Mouse (Mus musculus) testis, postnatal 14 days (tissue): ENCODE data around the gene Ash1l.

Experiments
- DNase-seq: peaks from one replicate; pipeline ENCODE4 v3.0.0; 2021; ENCODE audit warnings: low spot score

The Ash1l gene

DNA sequence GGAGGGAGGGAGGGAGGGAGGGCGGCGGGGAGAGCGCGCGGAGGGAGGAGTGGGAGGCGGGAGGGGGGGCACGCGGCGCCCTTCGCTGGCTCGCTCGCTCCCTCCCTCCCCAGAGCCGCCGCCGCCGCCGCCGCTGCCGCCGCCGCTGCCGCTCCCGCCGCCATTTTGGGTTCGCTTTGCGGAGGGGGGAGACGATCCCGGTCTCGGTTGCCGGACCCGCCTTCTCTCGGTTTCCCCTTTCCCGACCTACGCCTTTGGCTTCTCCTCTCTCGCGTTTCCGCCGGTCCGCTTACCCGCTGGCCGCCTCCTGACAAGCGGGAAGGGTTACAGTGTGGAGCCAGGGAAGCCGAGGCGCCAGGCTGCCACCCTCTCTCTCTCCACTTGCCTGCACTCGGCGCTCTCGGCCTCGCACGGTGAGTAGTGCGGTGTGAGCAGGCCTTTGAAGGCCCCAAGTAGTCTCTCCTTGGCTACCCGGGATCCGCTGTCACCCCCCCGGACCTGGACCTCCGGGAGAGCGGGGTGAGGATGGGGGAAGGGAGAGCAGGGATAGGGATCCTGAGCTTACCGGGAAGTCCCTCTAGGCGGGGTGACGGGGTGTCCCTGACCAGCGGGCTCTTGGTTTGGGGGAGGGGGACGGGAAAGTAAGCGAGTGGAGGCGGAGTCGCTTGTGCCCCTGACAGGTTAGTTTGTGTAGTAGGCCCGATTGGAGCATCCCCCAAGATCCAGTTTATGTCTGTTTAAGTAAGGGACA is at the start of gene Ash1l, which contains the start of gene Dap3:
Ash1l (plus strand) TSS at position 47 of the 751 bp plus-strand sequence.
Dap3 (minus strand) TSS at position 606 of the 751 bp plus-strand sequence.
- peak; percentile 84 for DNase-seq

DNA sequence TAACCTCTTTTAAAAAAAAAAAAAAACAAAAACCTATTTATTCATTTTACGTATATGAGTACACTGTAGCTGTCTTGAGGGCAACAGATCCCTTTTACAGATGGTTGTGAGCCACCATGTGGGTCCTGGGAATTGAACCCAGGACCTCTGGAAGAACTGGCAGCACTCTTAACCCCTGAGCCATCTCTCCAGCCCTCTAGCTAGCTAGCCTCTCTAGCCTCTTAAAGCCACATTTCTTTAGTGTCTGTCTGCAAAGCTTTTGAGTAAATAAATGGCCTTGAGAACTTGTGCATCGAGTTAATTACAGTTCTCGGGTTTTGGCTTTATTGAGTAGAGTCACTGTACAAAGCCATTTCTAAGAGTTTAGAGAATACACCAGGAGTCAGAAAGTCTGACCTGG is 45.6 kb upstream of the Ash1l start:
- DNase-seq: no peak

DNA sequence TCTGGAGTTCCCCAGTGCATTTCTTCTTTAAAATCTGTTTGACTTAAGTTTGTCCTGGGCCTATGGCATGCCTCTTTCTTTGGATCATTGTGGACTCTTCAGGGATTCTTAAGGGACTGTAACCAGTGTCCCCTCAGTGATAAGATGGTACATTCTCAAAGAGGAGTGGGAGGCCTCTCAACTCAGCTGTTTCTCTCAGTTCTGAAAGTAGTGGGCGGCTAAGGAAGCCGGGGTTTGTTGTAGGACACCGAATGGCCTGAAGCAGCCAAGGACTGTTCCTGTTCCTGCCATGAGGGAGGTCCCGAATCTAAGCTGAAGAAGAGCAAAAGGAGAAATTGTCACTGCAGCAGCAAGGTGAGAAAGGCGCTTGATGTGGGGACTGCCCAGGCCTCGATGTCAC is 45.2 kb upstream of the Ash1l start:
- DNase-seq: no peak

DNA sequence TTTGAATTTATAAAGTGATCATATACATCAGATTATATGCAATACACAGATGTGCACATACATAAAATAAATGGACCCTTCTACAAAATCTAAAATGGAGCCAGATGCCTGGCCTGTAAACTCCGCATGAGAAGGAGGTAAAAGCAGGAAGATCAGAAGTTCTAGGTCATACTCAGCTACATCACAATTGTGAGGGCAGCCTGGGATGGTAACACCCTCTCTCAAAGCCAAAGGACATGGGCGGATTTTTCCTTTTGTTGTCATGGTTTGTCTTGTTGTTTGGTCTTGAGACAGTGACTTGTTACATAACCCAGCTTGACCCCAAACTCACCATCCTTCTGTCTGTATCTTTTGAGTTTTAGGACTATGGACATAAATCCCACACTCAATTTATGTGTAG is 44.7 kb upstream of the Ash1l start:
- DNase-seq: no peak

DNA sequence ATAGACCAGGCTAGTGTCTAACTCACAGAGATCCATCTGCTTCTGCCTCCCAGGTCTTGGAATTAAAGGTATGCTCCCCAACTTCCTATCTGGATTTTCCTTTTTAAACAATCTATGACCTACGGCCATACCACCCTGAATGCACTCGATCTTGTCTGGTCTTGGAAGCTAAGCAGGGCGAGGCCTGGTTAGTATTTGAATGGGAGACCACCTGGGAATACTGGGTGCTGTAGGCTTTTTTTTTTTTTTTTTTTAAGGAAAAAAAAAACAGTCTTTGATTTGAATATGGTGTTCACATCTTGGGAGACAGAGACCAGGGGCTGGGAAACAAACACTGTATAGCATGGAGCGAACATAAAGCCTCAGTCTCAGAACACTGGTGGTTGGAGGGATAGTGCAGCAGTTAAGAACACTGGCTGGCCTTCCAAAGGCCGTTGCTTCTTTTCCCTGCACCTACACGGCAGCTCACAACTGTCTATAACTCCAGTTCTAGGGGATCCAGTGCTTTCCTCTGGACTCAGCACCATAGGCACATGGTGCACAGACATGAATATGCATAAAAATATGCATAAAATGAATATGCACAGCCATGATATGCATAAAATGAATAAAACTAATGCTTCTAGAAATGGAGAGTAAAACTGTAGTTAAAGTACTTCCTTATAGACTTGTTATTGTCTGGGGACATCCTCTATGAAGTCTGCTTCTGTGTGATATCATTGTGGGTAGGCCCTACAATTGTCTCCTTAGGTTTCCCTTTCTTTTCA is 43.8 kb upstream of the Ash1l start:
- no peak for DNase-seq

DNA sequence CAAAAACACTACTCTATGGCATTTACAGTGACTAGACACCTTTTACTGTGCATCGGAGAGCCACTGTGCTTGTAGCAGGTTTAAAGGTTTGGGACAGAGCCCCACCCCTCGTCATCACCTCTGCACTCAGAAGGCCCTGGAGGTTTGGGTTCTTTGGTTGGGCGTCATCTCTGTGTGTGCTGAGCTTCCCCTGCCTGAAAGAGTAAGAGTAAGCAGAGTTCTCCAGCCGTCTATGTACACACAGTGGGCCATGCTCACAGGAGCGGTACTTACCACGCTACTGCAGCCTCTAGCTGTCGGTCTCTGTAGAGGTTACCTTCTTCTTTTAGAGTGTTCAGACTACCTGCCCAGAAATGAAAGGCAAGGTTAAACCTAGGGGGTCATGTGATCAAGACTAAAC is 37.8 kb upstream of the Ash1l start:
- DNase-seq: no peak

DNA sequence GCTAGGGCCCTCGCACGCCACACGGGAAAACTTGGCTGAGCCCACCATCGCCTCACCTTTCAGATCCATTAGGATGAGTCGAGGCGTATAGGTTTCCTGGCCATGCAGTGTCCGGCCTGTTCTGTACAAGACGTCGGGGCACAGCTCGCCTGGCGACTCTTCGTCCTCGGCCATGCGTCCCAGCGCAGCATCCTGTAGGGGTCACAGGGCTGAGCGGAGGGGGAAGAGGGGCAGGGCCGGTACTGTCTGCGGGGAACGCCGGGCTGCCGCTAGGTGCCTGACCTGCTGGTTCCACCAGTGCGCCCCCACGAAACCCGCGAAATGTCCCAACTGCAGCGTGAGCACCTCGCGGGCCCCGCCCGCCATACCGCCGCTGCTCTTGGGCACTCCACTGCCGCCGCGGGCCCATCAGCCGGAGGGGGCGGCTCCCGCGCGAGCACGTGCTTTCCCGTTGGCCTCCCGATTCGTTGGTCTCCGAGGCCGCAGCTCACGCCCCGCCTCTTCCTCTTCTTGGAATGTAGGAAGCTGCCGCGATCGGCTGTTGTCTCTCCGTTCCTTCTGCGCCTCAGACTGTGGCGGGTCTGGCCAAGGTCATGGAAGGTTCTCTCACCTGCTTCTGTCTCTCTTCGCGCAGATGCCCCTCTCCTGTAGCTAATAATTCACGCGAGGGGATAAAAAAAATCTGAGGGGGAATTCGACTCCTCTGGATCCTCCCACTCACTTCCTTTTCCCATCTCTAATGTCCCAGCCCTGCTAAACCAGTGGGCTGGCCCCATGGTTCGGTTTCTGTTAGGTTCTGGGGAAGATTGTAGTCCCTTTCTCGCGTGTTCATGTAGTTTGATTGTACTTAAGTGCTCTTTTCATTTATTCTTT is 36.7 kb upstream of the Ash1l start, which contains the start of gene Msto1:
Msto1 (minus strand) TSS at position 489 of the 873 bp plus-strand sequence.
- peak; percentile 93 for DNase-seq

DNA sequence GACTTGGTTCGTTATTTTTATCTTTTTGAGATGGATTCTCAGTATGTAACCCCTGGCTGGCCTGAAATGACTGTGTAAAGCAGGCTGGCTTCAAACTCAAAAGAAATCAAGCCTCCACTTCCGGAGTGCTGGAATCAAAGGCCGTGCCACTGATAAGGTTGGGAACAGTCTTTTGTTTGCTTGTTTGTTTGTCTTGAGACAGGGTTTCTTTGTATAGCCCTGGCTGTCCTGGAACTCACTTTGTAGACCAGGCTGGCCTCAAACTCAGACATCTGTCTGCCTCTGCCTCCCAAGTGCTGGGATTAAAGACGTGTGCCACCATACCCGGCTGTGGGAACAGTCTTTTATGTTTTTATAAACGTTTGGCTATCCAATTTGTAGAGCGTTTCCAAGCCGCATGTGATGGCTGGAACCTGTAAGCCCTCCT is 36.0 kb upstream of the Ash1l start:
- DNase-seq: no peak

DNA sequence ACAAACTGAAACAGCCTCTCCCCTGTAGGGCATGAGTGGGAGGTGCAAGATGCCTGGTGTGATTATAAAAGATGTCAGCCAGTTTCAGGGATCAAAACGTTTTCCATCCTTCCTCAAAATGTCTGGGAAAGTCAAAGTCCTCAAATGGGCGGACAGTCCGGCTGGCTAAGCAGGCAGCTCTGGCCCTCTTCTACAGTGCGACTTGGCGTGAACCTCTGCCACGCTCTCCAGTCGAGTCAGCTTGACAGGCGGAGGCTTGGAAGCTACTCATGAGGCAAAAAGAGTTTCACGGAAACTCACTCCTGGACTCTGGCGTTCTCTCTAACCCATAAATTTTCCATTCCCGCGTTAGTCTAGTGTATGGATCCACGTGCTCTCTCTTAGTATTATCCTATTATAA is 31.4 kb upstream of the Ash1l start:
- no peak for DNase-seq

DNA sequence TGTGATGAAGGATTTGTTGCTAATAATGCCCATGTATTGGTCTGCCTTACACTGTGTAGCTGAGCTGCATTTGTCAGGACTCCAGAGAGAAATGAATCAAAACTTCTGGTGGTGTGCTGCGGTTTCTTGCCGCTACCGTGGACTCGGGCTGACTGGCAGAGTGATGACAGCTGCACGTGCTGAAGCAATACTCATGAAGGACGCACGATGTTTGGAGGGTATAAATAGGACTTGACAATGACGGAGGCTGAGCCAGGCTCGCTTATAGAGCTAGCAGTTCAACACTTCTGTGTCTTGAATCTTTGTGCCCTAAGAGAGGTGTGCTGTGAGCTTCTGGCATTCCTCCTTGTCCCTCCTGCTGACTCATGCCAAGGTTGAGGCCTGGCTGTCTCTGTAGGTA is 29.0 kb upstream of the Ash1l start:
- DNase-seq: no peak

DNA sequence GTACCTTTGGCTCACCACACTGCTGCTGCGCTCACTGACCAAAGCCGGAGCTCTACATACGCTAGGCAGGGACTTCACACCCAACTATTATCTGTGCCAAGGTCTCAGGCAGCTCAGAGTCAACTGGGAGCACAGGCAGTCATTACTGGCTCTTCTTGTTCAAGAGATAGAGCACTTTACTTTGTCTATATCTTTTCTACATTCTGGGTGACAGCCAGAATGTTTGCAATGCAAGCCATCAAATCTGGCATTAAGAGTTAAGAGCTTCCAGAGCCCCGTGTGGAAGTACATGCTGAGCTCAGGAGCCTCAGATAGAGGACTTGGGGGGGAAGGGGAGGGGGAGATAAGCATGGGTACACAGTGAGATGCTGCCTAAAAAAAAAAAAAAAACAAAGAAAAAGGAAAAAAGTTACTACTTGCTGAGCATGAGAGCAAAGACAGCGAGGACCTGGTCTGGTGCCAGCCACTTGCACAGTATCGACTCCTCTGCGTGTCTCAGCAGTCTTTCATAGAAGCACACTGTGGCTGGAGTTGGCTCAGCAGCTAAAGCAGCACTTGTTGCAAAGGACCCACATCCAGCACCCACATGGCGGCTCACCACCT is 26.3 kb upstream of the Ash1l start:
- DNase-seq: peak; percentile 89

DNA sequence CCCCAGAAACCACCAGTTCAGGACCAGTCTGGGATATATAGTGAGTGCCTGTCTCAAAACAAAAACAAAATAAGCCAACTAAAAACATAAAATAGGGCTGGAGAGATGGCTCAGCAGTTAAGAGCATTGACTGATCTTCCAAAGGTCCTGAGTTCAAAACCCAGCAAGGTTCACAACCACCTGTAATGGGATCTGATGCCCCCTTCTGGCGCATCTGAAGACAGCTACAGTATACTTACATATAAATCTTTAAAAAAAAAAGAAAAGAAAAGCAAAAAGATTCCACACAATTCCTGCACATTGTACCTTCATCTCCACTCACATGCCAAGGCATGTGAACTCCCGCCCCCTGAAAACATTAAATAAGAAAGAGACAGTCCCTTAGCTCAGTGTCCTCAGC is 24.8 kb upstream of the Ash1l start:
- no peak for DNase-seq

DNA sequence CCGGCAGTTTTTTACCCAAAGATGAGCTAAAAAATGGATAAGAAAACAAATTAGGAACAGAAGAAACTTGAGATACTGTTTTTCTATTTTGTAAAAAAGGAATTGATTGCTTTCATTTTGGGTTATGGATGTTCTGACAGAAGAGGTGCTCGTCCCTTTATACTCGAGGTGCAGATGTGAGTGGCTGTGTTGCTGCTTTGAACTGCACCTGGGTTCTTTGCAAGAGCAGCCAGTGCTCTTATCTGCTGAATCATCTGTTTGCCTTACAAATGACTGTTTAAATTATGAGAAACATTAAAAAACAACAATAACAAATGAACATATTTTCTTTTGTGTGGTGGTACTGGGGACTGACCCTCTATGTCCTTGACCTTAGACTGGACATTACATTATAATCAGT is 20.9 kb upstream of the Ash1l start:
- no peak for DNase-seq

DNA sequence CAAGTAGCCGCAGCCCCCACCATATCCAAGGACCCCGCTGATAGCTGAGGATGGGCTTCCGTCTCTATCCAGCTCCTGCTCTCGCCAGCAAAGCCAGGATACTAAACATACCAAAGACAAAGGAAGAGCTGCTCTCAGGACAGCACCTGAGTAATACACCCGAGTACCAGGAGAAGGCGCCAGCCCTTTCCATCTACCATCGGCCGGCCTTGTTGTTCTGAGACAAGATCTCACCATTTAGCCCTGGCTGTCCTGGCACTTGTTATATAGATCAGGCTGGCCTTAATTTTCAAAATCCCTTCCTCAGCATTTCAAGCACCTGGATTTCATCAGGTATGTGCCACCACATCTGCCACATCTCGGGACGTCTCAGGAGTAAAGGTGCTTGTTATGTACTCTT is 11.4 kb upstream of the Ash1l start:
- no peak for DNase-seq

DNA sequence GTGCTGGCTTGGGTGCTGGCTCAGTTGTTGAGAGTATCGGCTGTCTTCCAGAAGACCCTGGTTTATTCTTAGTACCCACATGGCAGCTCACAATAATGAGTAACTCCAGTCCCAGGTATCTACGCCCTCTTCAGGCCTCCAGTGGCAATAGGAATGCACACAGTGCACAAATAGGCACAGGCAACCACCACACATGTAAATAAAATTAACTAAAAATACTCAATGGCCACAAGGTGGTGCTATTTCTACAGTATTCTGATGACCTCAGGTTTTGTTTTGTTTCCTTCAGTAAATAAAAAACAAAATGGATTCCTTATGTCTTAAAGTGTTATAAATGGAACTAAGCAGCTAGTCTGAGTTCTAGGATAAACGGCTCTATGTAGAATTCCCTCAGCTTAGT is 10.7 kb upstream of the Ash1l start:
- DNase-seq: no peak

DNA sequence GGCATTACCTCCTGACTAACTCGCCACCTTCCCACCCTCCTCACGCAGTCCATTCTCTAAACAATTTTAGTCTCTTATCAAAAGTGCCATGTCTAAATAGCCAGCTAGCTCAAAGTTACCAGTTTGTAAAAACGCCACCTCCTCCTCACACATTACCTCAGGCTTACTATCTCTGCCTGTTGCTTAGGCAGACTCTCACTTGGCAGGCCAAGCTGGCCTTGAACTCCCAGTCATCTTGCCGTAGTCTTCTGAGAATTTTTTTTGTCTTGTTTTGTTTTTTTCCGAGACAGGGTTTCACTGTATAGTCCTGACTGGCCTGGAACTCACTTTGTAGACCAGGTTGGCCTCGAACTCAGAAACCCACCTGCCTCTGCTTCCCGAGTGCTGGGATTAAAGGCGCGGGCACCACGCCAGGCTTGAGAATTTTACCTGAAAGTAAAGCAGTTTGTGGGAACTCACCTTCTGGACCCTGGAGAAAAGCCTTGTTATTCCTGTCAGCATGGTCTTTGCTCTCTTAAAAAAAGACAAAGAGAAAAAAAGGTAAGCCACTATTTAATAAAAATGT is 8.0 kb upstream of the Ash1l start:
- peak; percentile 66 for DNase-seq

DNA sequence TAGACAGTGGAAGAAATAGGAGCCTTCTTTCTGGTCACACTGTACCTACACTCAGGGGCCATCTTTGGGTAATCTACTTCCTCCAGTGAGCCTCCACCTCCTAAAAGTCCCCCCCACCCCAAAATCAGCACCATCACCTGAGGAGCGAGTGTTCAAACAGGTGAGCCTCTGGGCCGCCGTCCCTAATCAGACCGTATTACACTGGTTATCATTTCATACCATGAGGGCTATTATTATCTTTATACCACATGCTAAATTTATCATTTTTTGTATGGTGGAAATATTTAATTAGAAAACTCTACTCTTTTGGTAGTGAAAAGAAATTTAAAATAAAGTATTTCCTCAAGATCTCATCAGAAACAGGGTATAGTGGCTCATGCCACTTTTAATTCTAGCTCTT is 6.3 kb upstream of the Ash1l start:
- no peak for DNase-seq

DNA sequence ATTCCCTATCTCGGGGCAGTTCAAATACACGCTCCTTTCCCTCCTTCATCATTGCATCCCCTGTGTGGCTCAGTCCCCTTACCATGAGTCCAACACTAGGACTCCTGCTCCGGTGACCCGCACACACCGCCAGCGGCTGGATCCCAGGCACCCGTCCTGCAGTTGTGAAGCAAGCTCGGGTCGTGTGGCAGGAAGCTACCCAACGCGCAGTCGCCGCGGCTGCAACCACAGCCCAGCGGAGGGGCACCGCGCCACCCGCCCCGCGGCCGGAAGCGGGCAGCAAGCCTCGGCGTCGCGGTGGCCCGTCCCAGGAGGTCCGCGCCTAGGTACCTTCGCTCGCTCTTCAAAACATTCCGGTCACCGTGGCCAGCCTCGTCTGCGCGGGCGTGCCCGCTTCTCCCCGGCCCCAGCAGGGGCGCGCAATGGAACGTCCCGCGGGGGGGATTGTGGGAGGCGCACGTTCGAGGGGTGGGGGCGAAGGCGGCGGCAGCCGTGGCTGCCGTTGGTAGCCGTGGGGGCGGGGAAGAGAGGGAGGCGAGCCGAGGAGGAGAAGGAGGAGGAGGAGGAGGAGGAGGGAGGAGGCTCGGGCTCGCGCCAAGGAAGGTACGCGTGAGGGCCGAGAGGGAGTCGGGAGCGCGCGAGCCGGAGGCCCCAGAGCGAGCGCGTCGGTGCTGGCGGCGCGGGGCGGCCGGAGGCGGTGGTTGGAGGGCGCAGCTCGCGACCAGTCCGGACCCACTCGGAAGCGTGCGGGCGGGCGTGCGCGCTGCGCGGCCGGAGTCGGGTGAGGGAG is 441 bp upstream of the Ash1l start:
- peak; percentile 92 for DNase-seq

DNA sequence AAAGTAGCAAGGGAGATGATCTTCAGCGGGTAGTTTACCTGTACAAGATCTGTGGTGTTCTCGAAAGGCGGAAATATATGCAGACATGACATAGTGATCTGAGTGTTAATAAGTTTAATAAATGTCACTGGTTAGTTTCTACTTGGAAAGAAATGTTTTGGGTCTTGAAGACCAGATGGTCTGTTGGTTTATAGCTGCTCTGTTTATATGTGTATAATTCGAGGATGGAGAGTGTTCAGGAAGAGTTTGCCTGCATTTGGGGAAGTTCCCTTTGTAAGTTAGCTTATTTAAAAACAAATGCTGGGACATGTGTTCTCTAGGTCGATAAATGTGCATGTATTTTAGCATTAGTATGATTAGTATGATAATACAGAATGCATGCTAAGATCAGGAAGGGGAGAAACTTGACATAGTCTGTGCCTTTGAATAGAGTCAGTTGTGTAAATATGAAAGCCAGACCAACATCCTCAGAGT is 942 bp downstream of the Ash1l start:
- no peak for DNase-seq

DNA sequence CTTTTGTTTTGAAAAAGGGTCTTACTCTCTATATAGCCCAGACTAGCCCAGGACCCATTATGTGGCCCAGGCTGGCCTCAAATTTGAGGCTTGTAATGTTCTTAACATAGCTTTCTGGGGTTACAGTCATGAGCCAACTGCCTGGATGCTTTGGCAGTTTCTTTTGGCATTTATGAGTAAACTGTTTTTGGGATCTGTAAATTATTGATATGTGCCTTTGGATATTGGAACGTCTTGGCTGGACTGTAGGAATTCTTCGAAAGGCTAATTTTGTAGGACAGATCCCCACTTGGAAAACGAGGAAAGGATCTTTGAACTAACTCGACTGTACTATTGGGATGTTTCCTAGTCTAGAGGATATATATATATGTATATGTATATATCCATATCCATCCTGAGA is 2.8 kb downstream of the Ash1l start:
- DNase-seq: no peak

DNA sequence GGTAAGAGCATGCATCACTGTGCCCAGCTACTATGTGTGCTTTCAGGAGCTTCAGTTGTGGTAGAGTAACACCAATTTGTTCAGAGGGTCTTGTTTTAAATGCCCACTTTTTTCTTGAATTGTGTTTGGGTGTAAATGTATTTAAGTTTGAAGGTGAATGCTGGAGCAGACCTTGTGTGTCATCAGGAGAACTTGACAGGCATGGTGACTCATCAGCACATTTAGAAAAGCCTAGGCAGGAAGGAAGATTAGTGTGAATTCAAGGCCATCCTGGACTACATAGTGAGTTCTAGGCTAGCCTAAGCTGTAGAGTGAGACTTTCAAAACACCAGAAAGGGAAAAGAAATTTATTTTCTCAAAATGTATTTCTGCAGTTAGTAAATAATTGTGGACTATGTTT is 3.3 kb downstream of the Ash1l start:
- DNase-seq: no peak
